Mouse (Mus musculus) intestine, embryonic 16.5 days (tissue): ENCODE measurements at regions not wholly inside any gene's neighbourhood (a gene's known extent, or its start where the extent isn't known, plus 50 kb on each side); places are given as distances from the start of the nearest gene placed in this dataset.
A peak's percentile ranks its signal among the peaks of the same experiment; 100 is the strongest.
"Not testable (repeated sequence)": the region's sequence is repeated elsewhere in the genome, so short reads cannot be mapped to it uniquely, and the experiment has no call there.

Experiments used
- ATAC-seq: fragments of 200-750 bp; cut with Nextera tagmentation; 2 replicates; pipeline ENCODE4 v1.8.0; 2017; ENCODE audit warnings: moderate TSS enrichment, moderate library complexity
- H3K27ac ChIP-seq: fragments of 300-500 bp; sonication (generic); 2 replicates; pipeline ENCODE4 v1.5.1; 2014; ENCODE audit warnings: mild to moderate bottlenecking, low read length
- H3K27me3 ChIP-seq: fragments of 300-500 bp; sonication (generic); replicated peaks from 2 replicates; pipeline ENCODE4 v1.6.1; 2014; ENCODE audit warnings: low read length, control low read depth, mixed read lengths; ENCODE audit not compliant: control insufficient read depth, insufficient read depth
- H3K36me3 ChIP-seq: fragments of 300-500 bp; sonication (generic); 2 replicates; pipeline ENCODE4 v1.6.1; 2014; ENCODE audit warnings: low read length, control low read depth; ENCODE audit not compliant: control insufficient read depth, insufficient read depth
- H3K4me1 ChIP-seq: fragments of 300-500 bp; sonication (generic); 2 replicates; pipeline ENCODE4 v1.6.1; 2014; ENCODE audit warnings: low read length, control low read depth, mixed read lengths; ENCODE audit not compliant: control insufficient read depth, insufficient read depth
- H3K4me2 ChIP-seq: fragments of 300-500 bp; sonication (generic); 2 replicates; pipeline ENCODE4 v1.6.1; 2014; ENCODE audit warnings: low read depth, low read length, control low read depth
- H3K4me3 ChIP-seq: fragments of 300-500 bp; sonication (generic); 2 replicates; pipeline ENCODE4 v1.5.1; 2014; ENCODE audit warnings: mild to moderate bottlenecking, low read length
- H3K9ac ChIP-seq: fragments of 300-500 bp; sonication (generic); 2 replicates; pipeline ENCODE4 v1.6.1; 2014; ENCODE audit warnings: low read depth, low read length
- H3K9me3 ChIP-seq: fragments of 300-500 bp; sonication (generic); 2 replicates; pipeline ENCODE4 v1.6.1; 2016; ENCODE audit warnings: low read length, control low read depth; ENCODE audit not compliant: control insufficient read depth
- WGBS: fragments of 180-500 bp; shearing (Covaris S2); extraction: QIAGEN DNeasy Blood & Tissue Kit; methylation state at CpG from one replicate; pipeline ENCODE4 v1.1.7; 2014; 5-methylcytosine and 5-hydroxymethylcytosine counted together

DNA sequence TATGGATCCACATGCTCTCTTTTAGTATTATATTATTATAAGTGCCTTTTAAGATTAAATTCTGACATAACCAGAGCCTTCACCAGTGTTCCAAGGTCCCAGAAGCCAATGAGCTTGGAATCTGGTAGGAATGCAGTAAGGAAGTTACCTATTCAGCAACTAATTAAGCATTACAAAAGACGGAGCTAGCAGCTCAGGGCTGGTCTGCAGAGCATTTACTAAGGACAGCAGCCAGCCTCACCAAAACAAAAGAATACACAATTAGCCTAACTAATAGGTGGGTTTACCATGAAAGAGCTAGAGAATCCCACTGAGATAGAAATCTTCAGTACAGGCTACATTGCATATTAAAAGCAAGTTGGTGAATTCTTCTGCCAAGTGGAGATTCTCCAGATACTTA lies 164.1 kb downstream of the Rdh14 start:
- not testable (repeated sequence) for H3K4me1 ChIP-seq, H3K36me3 ChIP-seq, H3K4me3 ChIP-seq, H3K4me2 ChIP-seq, ATAC-seq, H3K9ac ChIP-seq, H3K9me3 ChIP-seq, H3K27me3 ChIP-seq, H3K27ac ChIP-seq
- 79% methylated on average over 1 of the region's 1 CpGs for WGBS

DNA sequence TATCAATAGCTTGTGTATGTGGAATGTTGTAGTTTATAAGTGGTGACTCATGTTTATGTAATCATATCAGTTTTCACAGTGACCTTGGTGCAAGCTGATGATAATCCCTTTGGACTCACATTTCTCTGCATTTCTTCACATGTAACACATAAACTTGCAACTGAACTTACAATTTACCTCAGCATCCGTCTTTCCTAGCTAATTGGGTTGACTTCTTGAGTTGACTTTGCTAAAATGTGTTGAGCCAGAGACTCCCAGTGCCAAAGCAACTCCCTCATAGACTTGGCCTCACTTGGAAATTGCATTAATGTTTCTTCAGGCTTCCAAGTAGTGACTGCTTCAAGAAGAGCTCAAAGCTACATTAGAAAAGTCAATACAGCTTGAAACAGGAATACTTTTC lies 172.4 kb downstream of the Rdh14 start:
- Histone ChIP-seq H3K36me3 (no peaks in the 10 kb centered on the region), H3K4me1 (no peaks in the 10 kb centered on the region), H3K27me3 (no peaks in the 10 kb centered on the region), H3K27ac (no peak overlapping the region), H3K9ac (no peak overlapping the region), H3K4me2 (no peak overlapping the region), H3K9me3 (no peaks in the 10 kb centered on the region), H3K4me3 (no peak overlapping the region)
- WGBS, result 49% methylated on average over 1 of the region's 1 CpGs
- no peak for ATAC-seq

DNA sequence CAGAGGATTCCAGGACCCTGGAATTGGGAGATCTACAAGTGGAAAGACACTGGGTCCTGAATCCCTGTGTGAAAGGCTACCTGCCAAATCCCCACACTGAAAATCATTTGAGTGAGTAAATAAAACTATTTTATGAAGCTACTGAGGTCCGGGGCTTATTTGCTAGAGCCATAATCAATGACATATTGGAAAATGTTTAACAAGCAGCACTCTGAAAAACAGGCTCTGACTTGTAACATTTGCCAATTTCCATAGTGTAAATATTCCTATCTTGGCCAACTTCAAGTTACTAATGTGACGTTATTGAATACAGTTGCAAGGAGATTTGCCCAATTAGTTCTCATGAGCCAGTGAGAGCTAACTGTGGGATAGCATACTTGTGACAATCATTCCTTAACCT lies 177.3 kb downstream of the Rdh14 start:
- no peak overlapping the region for H3K27ac ChIP-seq
- H3K27me3 ChIP-seq, result no peaks in the 10 kb centered on the region
- H3K9ac ChIP-seq, result no peak overlapping the region
- WGBS, result 59% methylated on average over 2 of the region's 2 CpGs
- ATAC-seq, result no peak
- no peaks in the 10 kb centered on the region for H3K36me3 ChIP-seq
- no peak overlapping the region for H3K4me3 ChIP-seq
- H3K9me3 ChIP-seq, result no peaks in the 10 kb centered on the region
- no peaks in the 10 kb centered on the region for H3K4me1 ChIP-seq
- no peak overlapping the region for H3K4me2 ChIP-seq

DNA sequence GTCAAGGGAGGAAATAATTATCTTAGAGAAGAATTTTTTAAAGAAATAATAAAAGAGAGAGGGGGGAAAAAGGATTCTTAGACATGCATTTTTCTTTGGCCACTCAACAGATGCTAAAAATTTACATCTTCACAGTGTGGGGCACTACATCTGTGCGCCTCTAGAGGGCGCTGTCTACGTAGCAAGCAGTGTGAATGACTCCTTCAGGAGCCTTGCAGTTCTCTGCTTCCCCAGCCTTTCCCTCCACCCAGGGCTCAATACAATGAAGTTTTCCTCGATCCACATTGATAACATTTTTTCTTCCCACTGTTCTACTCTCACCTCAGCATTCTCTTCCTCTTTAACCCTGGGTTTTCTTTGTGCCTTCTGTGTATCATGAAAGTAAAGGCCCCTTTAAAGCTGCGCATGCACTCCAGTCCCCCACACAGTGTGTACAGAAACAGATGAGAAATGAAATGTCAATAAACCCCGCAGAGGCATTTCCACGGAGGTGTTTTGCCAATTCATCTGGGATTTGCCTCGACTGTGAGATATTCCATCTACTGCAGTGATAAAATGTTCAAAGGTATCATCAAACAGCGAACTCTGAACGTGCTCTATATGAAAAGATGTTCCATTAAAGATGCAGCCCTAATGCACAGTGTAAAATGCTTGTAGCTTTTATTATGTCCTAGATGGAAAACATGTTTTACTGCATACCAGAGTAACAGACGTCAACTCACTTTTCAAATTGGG lies 181.2 kb downstream of the Rdh14 start:
- Histone ChIP-seq H3K4me2 (no peak overlapping the region), H3K27ac (no peak overlapping the region), H3K4me3 (no peak overlapping the region), H3K4me1 (no peaks in the 10 kb centered on the region), H3K27me3 (no peaks in the 10 kb centered on the region), H3K36me3 (no peaks in the 10 kb centered on the region), H3K9ac (no peak overlapping the region), H3K9me3 (no peaks in the 10 kb centered on the region)
- WGBS, result 51% methylated on average over 11 of the region's 11 CpGs
- ATAC-seq, result no peak

DNA sequence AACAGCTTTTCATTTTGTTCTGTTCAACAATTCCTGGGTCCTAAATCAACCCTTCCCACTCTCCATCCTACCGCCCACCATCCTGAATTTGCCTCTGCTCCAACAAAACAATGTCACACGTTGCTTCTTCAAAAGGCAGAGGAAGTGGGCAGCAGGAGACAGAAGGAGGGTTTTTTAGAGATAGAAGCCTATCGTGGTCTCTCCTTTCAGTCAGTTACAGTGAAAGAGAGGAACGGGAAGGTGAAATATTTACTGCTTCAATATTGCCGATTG lies 181.7 kb downstream of the Rdh14 start:
- no peaks in the 10 kb centered on the region for H3K36me3 ChIP-seq
- H3K4me1 ChIP-seq, result no peaks in the 10 kb centered on the region
- H3K4me2 ChIP-seq, result no peak overlapping the region
- no peak for ATAC-seq
- H3K27me3 ChIP-seq, result no peaks in the 10 kb centered on the region
- WGBS, result 58% methylated on average over 5 of the region's 5 CpGs
- H3K9ac ChIP-seq, result no peak overlapping the region
- no peak overlapping the region for H3K27ac ChIP-seq
- no peaks in the 10 kb centered on the region for H3K9me3 ChIP-seq
- no peak overlapping the region for H3K4me3 ChIP-seq

DNA sequence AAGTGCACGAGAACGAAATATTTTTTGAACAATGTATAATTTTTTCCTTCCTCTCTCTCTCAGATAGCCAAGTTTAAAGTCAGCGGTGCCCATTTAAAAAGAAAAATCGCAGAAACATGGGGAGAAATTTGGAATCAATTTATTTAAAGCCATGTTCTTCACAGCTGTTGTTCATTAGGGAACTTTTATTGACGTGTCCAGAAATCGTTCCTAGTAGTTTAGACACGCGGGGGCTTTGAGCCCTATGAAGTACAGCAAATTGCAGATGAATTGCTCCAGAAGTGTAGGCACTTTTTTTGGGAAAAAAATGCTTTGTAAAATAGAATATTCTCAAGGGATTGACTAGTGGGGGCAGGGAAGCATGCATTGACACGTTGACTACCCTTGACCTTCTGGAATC lies 182.8 kb downstream of the Rdh14 start:
- no peak overlapping the region for H3K27ac ChIP-seq
- H3K27me3 ChIP-seq, result no peaks in the 10 kb centered on the region
- no peaks in the 10 kb centered on the region for H3K9me3 ChIP-seq
- no peak overlapping the region for H3K9ac ChIP-seq
- H3K4me1 ChIP-seq, result no peaks in the 10 kb centered on the region
- WGBS, result 81% methylated on average over 9 of the region's 9 CpGs
- H3K4me2 ChIP-seq, result no peak overlapping the region
- H3K36me3 ChIP-seq, result no peaks in the 10 kb centered on the region
- no peak for ATAC-seq
- no peak overlapping the region for H3K4me3 ChIP-seq

DNA sequence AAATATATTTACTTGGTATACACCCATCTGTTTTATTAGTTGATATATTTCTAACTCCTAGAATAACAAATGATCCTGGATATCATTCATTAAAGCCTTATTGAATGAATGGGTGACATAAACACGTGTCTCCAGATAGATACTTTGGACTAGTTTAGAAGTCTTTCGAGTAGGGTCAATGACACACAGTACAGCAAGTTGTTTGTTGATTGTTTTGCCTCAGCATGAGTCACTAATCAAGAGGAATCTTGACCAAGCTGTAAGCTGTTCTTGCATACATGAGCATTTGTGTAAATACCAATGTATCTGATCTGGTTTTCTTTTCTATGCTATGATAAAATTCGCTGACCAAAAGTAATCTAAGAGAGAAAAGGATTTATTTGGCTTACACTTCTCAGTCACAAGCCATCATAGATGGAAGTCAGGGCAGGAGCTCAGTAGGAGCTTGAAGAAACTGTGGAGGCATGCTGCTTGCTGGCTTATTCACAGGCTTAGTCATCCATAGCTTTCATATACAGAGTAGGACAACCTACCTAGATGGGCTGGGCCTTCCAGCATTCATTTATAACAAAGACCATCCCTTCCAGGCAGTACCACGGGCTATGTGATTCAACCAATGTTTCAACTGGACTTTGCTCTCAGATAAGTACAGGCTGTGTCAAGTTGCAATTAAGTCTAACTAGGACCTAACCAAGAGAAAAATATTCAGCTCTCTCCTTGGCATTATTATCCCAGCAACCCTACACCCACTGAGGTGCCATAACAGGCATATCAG lies 192.5 kb downstream of the Rdh14 start:
- Histone ChIP-seq H3K4me2 (no peak overlapping the region), H3K9ac (no peak overlapping the region), H3K9me3 (no peaks in the 10 kb centered on the region), H3K4me1 (no peaks in the 10 kb centered on the region), H3K27me3 (no peaks in the 10 kb centered on the region), H3K27ac (no peak overlapping the region), H3K4me3 (no peak overlapping the region), H3K36me3 (no peaks in the 10 kb centered on the region)
- ATAC-seq, result peak; percentile 92
- WGBS, result 70% methylated on average over 4 of the region's 4 CpGs

DNA sequence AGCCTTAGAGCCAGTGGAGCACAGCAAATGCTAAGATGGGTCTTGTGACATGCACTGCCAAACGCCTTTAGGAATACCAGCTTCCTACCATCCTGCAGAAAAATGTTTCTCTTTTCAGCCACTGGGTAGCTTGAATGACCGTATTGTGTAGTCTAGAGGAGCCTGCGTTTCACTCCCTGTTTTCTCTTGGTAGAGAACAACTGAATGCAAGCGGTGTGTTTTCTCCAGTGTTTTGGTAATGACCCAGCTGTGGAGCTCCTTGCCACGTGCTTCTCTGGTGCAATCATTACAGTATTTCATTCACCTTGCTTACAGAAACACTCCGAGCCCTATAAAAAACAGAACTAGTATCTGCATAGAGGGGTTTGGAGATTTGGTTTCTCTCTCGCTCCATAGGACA lies 193.5 kb downstream of the Rdh14 start:
- no peak overlapping the region for H3K4me3 ChIP-seq
- no peaks in the 10 kb centered on the region for H3K4me1 ChIP-seq
- H3K27ac ChIP-seq, result no peak overlapping the region
- H3K27me3 ChIP-seq, result no peaks in the 10 kb centered on the region
- ATAC-seq, result no peak
- H3K9me3 ChIP-seq, result no peaks in the 10 kb centered on the region
- H3K4me2 ChIP-seq, result no peak overlapping the region
- 61% methylated on average over 7 of the region's 7 CpGs for WGBS
- no peaks in the 10 kb centered on the region for H3K36me3 ChIP-seq
- no peak overlapping the region for H3K9ac ChIP-seq

DNA sequence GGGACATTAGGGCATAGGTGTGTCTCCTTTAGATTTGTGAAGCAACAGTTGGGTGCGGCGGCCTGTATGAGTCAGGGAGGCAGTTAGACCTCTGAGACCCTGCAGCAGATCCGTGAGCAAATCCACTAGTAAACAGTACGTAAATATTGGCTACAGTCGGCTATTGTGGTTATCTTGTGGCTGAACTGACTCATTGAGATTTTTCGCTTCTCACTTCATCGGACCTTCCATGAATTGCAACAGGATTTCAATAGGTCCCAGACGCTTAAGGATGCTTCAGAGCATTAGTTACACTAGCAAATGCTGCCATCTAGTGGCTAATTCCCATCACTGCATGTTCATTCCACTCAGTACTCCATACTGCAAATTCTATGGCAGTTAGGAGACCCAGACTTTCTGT lies 199.0 kb downstream of the Rdh14 start:
- Histone ChIP-seq H3K4me2 (no peak overlapping the region), H3K36me3 (no peaks in the 10 kb centered on the region), H3K9ac (no peak overlapping the region), H3K9me3 (no peaks in the 10 kb centered on the region), H3K4me3 (no peak overlapping the region), H3K27me3 (no peaks in the 10 kb centered on the region), H3K27ac (no peak overlapping the region), H3K4me1 (no peaks in the 10 kb centered on the region)
- ATAC-seq, result peak; percentile 86
- WGBS, result 32% methylated on average over 8 of the region's 8 CpGs
